Mouse (Mus musculus) heart, adult 8-10 months (tissue): Measurements from ENCODE around the gene Slc22a1. TPM values are rescaled to one million over a fixed set of nuclear protein-coding genes. Genes with fewer than 3 reads are reported as not detected.

ENCODE experiments used
- DNase-seq: peaks from one replicate; pipeline ENCODE4 v3.0.0; 2022; ENCODE audit warnings: low spot score
- total RNA-seq, 4 experiments: library from RNA; stranded (reverse); gene quantifications; 2 replicates each; pipeline ENCODE4 v1.2.4; 2022

Slc22a1 gene
- total RNA-seq, 4 experiments from 2014 or later, result 9.5 to 26.9 (median 14.3) TPM

DNA sequence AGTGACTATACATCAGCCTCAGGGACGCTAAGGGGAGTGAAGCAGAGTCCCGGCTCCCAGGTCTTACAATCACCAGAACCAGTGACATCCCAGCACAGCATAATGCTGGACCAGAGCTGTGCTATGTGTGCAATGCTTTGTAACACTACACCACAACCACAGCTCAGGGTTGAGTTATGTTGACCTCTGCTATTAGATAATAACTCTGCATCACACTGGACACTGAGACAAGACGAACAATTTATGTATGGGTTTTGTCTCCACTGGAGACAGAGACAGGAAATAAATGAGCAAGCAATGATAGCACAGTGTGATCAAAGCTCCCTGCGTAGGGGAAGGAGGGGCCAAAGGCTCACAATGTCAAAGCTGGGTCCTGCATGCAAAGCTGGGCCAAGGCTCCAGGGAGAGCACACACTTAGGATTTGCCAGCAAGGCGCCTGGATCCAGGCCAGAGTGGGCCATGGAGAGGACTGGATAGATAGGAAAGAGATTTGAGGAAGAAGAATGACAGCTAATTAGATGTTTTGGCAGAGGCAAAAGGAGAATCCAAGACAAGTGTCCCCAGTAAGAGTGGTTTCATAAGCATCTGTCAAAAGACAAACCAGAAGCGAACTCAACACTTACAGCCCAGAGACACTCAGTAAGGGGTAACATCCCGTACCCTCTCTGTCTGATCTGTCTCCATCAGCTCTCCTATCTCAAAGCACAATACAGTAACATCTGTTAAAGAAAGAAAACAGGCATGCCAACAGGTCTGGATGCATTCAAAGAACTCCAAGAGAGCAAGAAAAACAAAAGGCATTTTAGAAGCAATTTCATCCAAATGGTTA is 43.6 kb downstream of the Slc22a1 start:
- DNase-seq, result no peak

DNA sequence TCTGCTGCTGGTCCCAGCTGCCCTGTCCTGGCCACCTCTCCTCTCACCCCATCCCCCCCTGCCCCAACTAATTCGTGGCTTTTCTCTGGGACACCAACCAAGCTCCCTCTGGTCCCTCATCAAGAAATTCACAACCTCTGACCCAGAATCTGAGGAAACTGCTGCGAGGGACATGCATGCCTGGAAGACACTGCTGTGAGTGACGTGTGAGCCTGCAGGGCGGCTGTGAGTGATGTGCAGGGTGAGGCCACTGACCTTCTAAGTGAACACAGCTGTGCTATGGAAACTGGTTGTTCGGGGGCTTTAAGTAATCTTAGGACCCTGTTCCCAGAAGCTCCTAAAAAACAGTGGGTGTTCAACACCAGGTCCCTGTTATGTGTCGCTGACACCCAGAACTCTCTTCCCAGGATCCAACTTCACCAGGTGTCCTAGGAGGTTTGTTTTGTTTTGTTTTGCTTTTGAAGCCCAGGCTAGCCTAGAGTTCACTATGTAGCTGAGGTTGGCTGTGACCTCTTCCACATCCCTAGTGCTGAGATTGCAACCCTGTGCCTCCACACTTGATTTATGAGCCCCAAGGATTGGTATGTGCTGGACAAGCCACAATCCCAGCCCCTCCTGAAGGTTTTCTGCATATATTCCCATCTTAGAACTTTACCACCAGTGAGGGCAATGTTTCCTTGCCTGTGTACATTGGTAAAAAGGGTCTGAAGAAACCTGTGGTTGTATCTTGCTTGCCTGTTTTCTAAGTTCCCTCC is 44.5 kb downstream of the Slc22a1 start:
- no peak for DNase-seq

DNA sequence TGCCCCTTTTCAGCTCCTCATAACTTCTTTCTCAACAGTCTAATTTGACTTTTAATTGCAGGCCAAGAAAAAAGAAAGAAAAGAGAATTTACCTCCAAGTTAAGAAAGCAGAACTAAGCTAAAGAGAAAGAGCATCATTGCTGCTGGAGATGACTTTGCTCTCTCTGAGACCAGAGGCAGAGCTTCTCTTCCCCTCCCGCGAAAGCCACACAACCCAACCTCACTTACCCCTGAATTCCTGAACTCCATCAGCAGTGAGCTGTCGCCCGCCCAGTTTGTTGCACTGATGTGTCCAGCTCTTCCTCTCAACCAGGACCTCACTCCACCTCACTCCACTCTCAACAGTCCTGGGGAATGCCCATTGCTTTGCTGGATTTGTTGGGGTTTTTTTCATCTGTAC is 47.6 kb downstream of the Slc22a1 start:
- DNase-seq, result no peak

DNA sequence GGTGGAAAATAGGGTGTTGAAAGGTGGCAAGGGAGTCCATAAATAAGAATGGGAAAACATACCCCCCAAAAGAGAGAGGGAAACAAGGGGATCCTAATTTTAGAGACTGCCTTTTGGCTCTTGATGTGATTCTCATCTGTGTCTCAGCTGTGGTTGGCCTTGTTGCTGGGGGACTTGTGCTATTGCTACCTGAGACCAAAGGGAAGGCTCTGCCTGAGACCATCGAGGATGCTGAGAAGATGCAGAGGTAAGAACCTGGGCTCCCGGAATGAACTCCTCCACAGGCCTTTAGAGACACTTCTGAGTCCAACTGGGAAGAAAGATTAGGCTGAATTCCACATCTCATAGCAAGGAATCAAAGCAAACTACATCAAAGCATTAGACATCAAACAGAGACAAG is 56.0 kb downstream of the Slc22a1 start:
- no peak for DNase-seq

DNA sequence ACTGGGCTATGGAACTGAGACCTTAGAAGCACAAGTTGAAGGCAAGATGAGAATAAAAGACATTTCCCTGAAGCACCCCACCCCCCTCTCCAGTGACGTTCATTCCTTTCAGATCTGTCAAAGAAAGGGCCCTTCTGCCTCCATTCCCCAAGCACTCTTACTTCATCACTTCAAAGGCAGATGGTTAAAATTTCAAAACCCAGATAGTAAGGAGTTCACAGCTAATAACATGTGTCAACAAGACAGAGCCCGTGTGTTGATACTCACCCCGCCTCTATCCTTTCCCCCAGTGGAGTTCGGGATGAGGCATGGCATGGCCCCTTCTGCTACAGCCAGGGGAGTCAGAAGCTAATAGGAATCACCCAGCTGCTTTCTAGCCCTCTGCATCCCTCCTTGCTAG is 60.2 kb downstream of the Slc22a1 start:
- DNase-seq, result no peak

DNA sequence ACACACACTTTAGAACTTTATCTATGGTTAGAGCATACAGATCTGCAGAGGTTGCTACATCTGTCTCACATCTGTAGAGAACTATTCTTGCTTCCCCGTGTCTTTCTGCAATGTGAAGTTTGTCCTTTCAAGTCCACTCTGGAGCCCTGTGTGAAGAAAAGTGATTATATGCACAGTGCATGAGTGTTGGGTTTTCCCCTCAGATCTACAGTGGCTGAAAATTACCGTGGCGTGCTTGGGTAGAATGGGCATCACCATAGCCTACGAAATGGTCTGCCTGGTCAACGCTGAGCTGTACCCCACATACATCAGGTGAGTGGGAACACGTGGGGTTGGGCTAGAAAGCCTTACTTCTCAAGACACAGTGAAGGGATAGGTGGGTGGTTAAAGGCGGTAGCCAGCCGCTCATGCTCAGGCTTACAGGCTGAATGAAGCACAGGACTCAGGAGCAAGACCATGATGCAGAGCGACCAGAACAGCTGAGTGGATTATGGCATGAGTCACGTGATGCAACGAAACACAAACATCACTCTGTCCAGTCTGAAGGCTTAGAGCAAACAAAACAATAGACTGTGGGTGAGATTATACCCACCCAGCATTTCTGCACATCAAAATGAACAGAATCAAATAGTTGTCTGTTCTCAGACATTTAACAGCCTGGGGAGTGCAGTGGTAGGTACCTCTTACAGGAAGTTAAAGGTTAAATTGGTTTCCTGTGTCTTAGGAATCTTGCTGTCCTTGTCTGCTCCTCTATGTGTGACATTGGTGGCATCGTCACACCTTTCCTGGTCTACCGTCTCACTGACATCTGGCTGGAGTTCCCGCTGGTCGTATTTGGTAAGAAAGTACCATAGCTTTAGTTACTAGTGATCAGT is 60.9 kb downstream of the Slc22a1 start:
- no peak for DNase-seq

DNA sequence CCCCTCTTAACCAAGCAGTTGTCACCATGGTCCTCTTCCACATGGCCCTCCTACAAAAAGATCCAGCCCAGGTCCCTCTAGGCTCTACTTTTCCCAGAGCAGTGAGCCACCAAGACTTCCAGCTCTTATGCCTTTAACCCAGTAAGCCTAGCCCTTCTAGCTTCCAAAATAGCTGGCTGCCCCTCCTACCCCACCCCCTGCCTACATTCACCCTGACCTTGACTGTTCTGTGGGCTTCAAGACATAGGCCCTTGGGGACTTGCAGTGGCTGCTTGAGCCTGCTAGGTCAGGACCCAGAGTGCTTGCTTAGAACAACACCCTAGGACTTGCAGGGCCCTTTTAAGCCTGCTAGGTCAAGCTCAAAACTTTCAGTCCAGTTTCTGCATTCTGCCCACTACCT is 68.4 kb downstream of the Slc22a1 start:
- peak; percentile 14 for DNase-seq

DNA sequence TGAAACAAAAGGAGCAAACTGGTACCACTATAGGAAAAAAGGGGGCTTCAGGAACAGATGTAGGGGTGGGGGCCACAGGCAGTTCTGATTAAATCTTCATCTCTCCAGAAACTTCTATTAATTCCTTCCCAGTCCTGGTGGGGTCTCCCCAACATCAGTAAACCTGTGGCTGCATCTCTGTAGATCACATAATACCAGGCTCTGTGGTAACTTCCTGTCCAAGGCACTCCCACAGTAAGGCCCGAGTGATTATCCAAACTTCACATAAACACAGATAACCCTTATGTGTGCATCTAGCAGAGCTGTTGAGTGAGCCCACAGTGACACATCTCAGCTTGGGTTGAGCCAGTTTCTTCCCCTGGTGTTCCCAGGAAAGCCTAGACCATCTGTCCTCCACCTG is 69.0 kb downstream of the Slc22a1 start:
- no peak for DNase-seq

Other genes starting within 250 kb of the Slc22a1 start
- gene Slc22a3, start 168.1 kb downstream of the Slc22a1 start, total RNA-seq, result 10 to 100 TPM in 3 of 4 experiments, 1 to 10 TPM in 1; 9.4 to 18.1 (median 13.0) TPM
- not detected for gene Slc22a2, start 91.7 kb downstream of the Slc22a1 start, total RNA-seq
- gene Igf2r, start 93.8 kb upstream of the Slc22a1 start, total RNA-seq, result 100 to 1,000 TPM; 103 to 124 (median 118) TPM
- 1 to 10 TPM in 2 of 4 experiments, under 1 TPM in 2; 0.31 to 1.3 (median 0.96) TPM for gene Mas1, start 192.3 kb upstream of the Slc22a1 start, total RNA-seq
- gene Mrgprh, start 200.2 kb upstream of the Slc22a1 start, total RNA-seq, result 1 to 10 TPM; 5.0 to 7.4 (median 6.5) TPM
- gene Pnldc1, start 234.4 kb upstream of the Slc22a1 start, total RNA-seq, result under 1 TPM; 0.30 to 0.94 (median 0.54) TPM
- gene Tcp1, start 239.9 kb upstream of the Slc22a1 start, total RNA-seq, result 100 to 1,000 TPM; 173 to 191 (median 185) TPM
- 100 to 1,000 TPM; 161 to 175 (median 169) TPM for gene Mrpl18, start 240.5 kb upstream of the Slc22a1 start, total RNA-seq